Mouse (Mus musculus) erythroblast, embryonic 14.5 days (primary cell): ENCODE measurements around the gene Eml3.

Experiments
- GATA1 ChIP-seq: IDR thresholded peaks from 2 replicates; pipeline ENCODE4 v1.6.1; 2012; ENCODE audit warnings: low read length, inconsistent platforms, mixed read lengths
- TAL1 ChIP-seq: IDR thresholded peaks from 3 replicates; pipeline ENCODE4 v1.6.1; 2012; ENCODE audit warnings: low read length, inconsistent platforms, mixed read lengths

GRCm38 (mm10) chr19:8930117-8930516 lies 765 bp downstream of the Eml3 start:
- no peak for TF ChIP-seq TAL1
- TF ChIP-seq GATA1: no peak
